Mouse (Mus musculus) heart, postnatal 25 days (tissue): ENCODE measurements around the gene Trim58. TPM values are rescaled to one million over a fixed set of nuclear protein-coding genes. Genes with fewer than 3 reads are reported as not detected.

ENCODE experiments used
- DNase-seq: peaks from one replicate; pipeline ENCODE4 v3.0.0; 2022; ENCODE audit warnings: low spot score
- intact Hi-C: fragments of 180-260 bp; cut with DNase I; formaldehyde crosslinking; loops from one replicate; pipeline ENCODE4 v1.15.1; 2025
- total RNA-seq, 2 experiments: library from RNA; stranded (reverse); gene quantifications; 2 replicates each; pipeline ENCODE4 v1.2.3; 2021

The Trim58 gene
- total RNA-seq, 2 experiments from 2014 or later, result 0.10 TPM; not detected in 1

- intact Hi-C loops, result no loop called here
- no peak for DNase-seq
Measured at GRCm38 (mm10) chr11:58641638-58642358, 1.5 kb downstream of the Trim58 start.

DNA sequence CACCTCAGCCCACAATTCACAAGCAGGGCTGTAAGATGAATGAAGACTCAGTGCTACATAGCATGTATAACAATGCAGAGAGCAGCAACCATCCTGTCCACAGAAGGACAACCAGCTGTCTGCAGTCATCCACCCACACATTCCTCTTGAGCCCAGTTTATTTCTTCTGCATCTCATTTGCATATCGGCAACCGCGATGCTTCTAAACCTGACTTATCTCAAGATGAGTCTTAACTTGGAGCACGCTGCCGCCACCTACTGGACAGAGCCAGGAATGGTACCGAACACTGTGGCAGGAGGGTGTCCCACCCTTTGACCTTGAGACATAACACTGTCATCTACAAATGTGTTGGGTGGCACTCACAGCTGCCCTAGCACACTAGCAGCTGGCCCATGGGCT is 3.1 kb downstream of the Trim58 start:
- intact Hi-C loops, result no loop called here
- no peak for DNase-seq

GRCm38 (mm10) chr11:58655151-58655550 is 14.9 kb downstream of the Trim58 start:
- DNase-seq, result no peak
- intact Hi-C loops, result no loop called here

DNA sequence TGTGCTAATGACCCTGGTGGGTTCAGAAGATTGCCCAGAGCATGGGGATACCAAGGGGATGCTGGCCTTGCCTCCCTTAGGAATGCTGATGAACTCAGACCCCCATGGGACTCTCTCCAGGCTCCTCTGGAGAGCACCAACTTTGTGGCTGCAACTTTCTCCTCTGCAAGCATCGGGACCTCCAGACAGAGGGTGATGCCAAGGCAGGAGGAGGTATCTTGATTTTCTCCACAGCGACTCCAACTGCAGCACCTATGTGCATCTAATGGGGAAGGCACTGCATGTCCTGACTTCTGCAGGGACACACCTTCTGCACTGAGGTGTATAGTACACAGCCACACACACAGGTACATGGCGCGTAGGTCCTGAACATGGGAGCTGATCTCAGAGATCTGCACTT is 18.3 kb downstream of the Trim58 start, which contains the start of gene Olfr322:
Gene Olfr322 (plus strand): TSS at position 187 of the 400 bp plus-strand sequence.
- intact Hi-C loops, result no loop called here
- DNase-seq, result no peak

GRCm38 (mm10) chr11:58669252-58669651 is 29.0 kb downstream of the Trim58 start:
- intact Hi-C loops, result no loop called here
- no peak for DNase-seq

- intact Hi-C loops, result no loop called here
- DNase-seq, result no peak
Measured at GRCm38 (mm10) chr11:58671825-58672224, 31.6 kb downstream of the Trim58 start.

DNA sequence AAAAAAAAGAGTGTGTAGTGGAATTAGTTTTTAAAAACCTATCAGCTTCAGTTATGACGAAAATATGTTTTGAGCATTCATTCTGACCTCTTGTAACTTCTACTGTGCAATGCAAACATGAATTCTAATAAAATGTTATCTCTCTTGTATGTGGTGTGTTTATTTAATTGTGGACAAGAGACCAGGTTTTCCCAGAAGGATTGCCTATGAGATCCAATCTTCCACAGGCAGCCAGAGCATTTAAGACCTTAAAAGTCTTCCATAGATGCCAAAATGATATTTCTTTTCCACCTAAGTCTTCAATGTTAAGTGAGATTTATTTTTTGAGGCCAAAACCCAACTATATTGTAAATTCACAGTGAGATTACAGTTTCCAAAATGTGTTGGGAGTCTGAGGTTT is 40.5 kb downstream of the Trim58 start, which contains the start of gene Olfr320:
Gene Olfr320 (plus strand): TSS at position 301 of the 400 bp plus-strand sequence.
- no peak for DNase-seq
- intact Hi-C loops, result no loop called here

DNA sequence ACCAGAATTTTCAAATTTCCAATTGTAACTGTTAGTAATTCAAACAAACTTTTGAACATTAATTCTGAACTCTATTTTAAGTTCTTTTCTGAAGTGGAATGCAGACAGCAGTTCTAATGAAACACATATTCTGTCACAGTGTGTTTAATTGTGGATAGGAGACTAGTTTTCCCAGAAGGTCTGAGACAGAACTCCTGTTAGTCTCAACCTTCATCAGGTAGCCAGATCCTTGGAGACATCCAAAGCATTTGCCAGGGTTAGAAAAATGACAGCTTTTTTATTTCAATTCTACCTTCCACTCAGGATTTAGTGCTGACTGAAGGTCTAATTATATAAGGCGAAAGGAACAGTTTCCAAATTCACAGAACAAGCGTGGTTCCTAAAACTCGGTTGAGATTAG is 58.6 kb downstream of the Trim58 start, which contains the start of gene Olfr319:
Gene Olfr319 (plus strand): TSS at position 301 of the 400 bp plus-strand sequence.
- no peak for DNase-seq
- intact Hi-C loops, result no loop called here

Other genes with a start within 250 kb of the Trim58 start
- not detected for gene 1810065E05Rik, start 219.4 kb upstream of the Trim58 start, total RNA-seq
- not detected for gene Gm12253, start 207.9 kb upstream of the Trim58 start, total RNA-seq
- gene Lypd9, start 187.5 kb upstream of the Trim58 start, total RNA-seq, result not detected
- gene Olfr30, start 178.2 kb upstream of the Trim58 start, total RNA-seq, result not detected
- not detected for gene Olfr332, start 147.9 kb upstream of the Trim58 start, total RNA-seq
- not detected for gene Olfr331, start 137.9 kb upstream of the Trim58 start, total RNA-seq
- gene Olfr330, start 105.6 kb upstream of the Trim58 start, total RNA-seq, result not detected
- gene Olfr329-ps, start 94.0 kb upstream of the Trim58 start, total RNA-seq, result not detected
- gene Olfr328, start 84.8 kb upstream of the Trim58 start, total RNA-seq, result not detected
- not detected for gene Olfr224, start 69.9 kb upstream of the Trim58 start, total RNA-seq
- gene Olfr325, start 62.7 kb upstream of the Trim58 start, total RNA-seq, result not detected
- gene Olfr324, start 45.4 kb upstream of the Trim58 start, total RNA-seq, result not detected
- 10 to 100 TPM in 1 of 2 experiments, 1 to 10 TPM in 1; 8.1 to 18.7 TPM for gene 2210407C18Rik, start 24.4 kb upstream of the Trim58 start, total RNA-seq
- not detected for gene Olfr323, start 10.0 kb upstream of the Trim58 start, total RNA-seq
- not detected for gene Olfr322, start 18.3 kb downstream of the Trim58 start, total RNA-seq
- not detected for gene Olfr320, start 40.6 kb downstream of the Trim58 start, total RNA-seq
- not detected for gene Olfr319, start 58.7 kb downstream of the Trim58 start, total RNA-seq
- not detected for gene Olfr318, start 83.5 kb downstream of the Trim58 start, total RNA-seq
- gene Olfr317, start 98.7 kb downstream of the Trim58 start, total RNA-seq, result not detected
- gene Olfr316, start 112.3 kb downstream of the Trim58 start, total RNA-seq, result not detected
- not detected for gene Olfr315, start 132.7 kb downstream of the Trim58 start, total RNA-seq
- not detected for gene Olfr314, start 142.5 kb downstream of the Trim58 start, total RNA-seq
- not detected for gene Fam183b, start 161.5 kb downstream of the Trim58 start, total RNA-seq
- not detected for gene Olfr313, start 174.5 kb downstream of the Trim58 start, total RNA-seq
- gene Olfr312, start 188.8 kb downstream of the Trim58 start, total RNA-seq, result not detected
- gene Olfr311, start 198.8 kb downstream of the Trim58 start, total RNA-seq, result not detected
- 1 to 10 TPM; 2.1 to 2.3 TPM for gene Gm12258, start 206.7 kb downstream of the Trim58 start, total RNA-seq
- 1 to 10 TPM; 1.4 to 2.3 TPM for gene 2810021J22Rik, start 226.8 kb downstream of the Trim58 start, total RNA-seq